Mouse (Mus musculus) lung, postnatal 4 days (tissue): ENCODE results near the gene Stab1.

Experiments
- DNase-seq, 2 experiments: peaks; one replicate each; pipeline ENCODE4 v3.0.0; 2021

Stab1 gene

GRCm38 (mm10) chr14:31194441-31194840 is 26.0 kb upstream of the Stab1 start:
- DNase-seq = peak in 1 of 2 experiments; percentile 59

GRCm38 (mm10) chr14:31193791-31194190 is 25.4 kb upstream of the Stab1 start:
- no peak for DNase-seq

- no peak for DNase-seq
These were observed 23.5 kb upstream of the Stab1 start for GRCm38 (mm10) chr14:31191936-31192335.

- no peak for DNase-seq
These were observed 20.9 kb upstream of the Stab1 start for GRCm38 (mm10) chr14:31189348-31189747.

GRCm38 (mm10) chr14:31188771-31189181 is 20.3 kb upstream of the Stab1 start:
- peak; percentile 57 to 79 for DNase-seq

- DNase-seq = peak; percentile 57 to 75
These were observed 18.2 kb upstream of the Stab1 start for GRCm38 (mm10) chr14:31186656-31187055.

GRCm38 (mm10) chr14:31184195-31184594 is 15.8 kb upstream of the Stab1 start:
- no peak for DNase-seq

GRCm38 (mm10) chr14:31183541-31183940 is 15.1 kb upstream of the Stab1 start:
- DNase-seq = no peak

GRCm38 (mm10) chr14:31182786-31183290 is 14.4 kb upstream of the Stab1 start:
- peak in 1 of 2 experiments; percentile 47 for DNase-seq

- no peak for DNase-seq
These were observed 13.1 kb upstream of the Stab1 start for GRCm38 (mm10) chr14:31181512-31181911.

GRCm38 (mm10) chr14:31179677-31180365 is 11.4 kb upstream of the Stab1 start:
- no peak for DNase-seq

- DNase-seq = no peak
These were observed 9.3 kb upstream of the Stab1 start for GRCm38 (mm10) chr14:31177715-31178114.

- no peak for DNase-seq
These were observed 8.8 kb upstream of the Stab1 start for GRCm38 (mm10) chr14:31177287-31177686.

- no peak for DNase-seq
These were observed 5.1 kb upstream of the Stab1 start for GRCm38 (mm10) chr14:31173537-31173936.

- DNase-seq = peak; percentile 39 to 56
These were observed 4.5 kb upstream of the Stab1 start for GRCm38 (mm10) chr14:31172781-31173455.

GRCm38 (mm10) chr14:31171821-31172220 is 3.4 kb upstream of the Stab1 start:
- no peak for DNase-seq

GRCm38 (mm10) chr14:31171386-31171785 is 2.9 kb upstream of the Stab1 start:
- DNase-seq = no peak

- no peak for DNase-seq
These were observed 2.5 kb upstream of the Stab1 start for GRCm38 (mm10) chr14:31170963-31171362.

- DNase-seq = no peak
These were observed 1.1 kb upstream of the Stab1 start for GRCm38 (mm10) chr14:31169508-31169907.

GRCm38 (mm10) chr14:31166827-31167226 is 1.6 kb downstream of the Stab1 start:
- DNase-seq = no peak

- peak; percentile 47 to 68 for DNase-seq
These were observed 2.3 kb downstream of the Stab1 start for GRCm38 (mm10) chr14:31165991-31166630.

- no peak for DNase-seq
These were observed 3.0 kb downstream of the Stab1 start for GRCm38 (mm10) chr14:31165458-31165857.

- DNase-seq = no peak
These were observed 3.4 kb downstream of the Stab1 start for GRCm38 (mm10) chr14:31165010-31165409.

GRCm38 (mm10) chr14:31164067-31164466 is 4.4 kb downstream of the Stab1 start:
- no peak for DNase-seq
